Mouse (Mus musculus) lung, adult 2 months (tissue): Measurements from ENCODE around the gene Ccdc144b.

Experiments
- CTCF ChIP-seq: fragments of 200-500 bp; IDR thresholded peaks from 2 replicates; pipeline ENCODE4 v1.5.1; 2011; ENCODE audit warnings: mild to moderate bottlenecking, low read length, control low read depth; ENCODE audit not compliant: insufficient read depth
- POLR2A ChIP-seq: fragments of 200-500 bp; IDR thresholded peaks from 2 replicates; pipeline ENCODE4 v1.6.1; 2011; ENCODE audit warnings: low read depth, mild to moderate bottlenecking, control low read depth, low read length, borderline replicate concordance; ENCODE audit errors: extremely low read depth

GRCm38 (mm10) chr3:36060096-36060850 lies 6.9 kb upstream of the Ccdc144b start:
- TF ChIP-seq POLR2A: no peak
- peak; percentile 44; the same call in 1 of the 2 replicates for TF ChIP-seq CTCF
